Mouse (Mus musculus) stomach, postnatal 0 days (tissue): ENCODE measurements around the gene Gm11562. TPM values are rescaled to one million over a fixed set of nuclear protein-coding genes. Genes with fewer than 3 reads are reported as not detected.
"Not testable (repeated sequence)": the region's sequence is repeated elsewhere in the genome, so short reads cannot be mapped to it uniquely, and the experiment has no call there.

Experiments used
- ATAC-seq: fragments of 200-750 bp; cut with Nextera tagmentation; 2 replicates; pipeline ENCODE4 v1.8.0; 2017; ENCODE audit not compliant: low FRiP score, low TSS enrichment
- DNase-seq: peaks from one replicate; pipeline ENCODE4 v3.0.0-alpha.2; 2016; ENCODE audit warnings: low spot score
- H3K27ac ChIP-seq: fragments of 300-500 bp; sonication (generic); replicated peaks from 2 replicates; pipeline ENCODE4 v1.5.1; 2014; ENCODE audit warnings: mild to moderate bottlenecking, control low read depth
- H3K27me3 ChIP-seq: fragments of 300-500 bp; sonication (generic); 2 replicates; pipeline ENCODE4 v1.6.1; 2014; ENCODE audit warnings: low read length; ENCODE audit not compliant: control insufficient read depth, insufficient read depth
- H3K36me3 ChIP-seq: fragments of 300-500 bp; sonication (generic); 2 replicates; pipeline ENCODE4 v1.6.1; 2014; ENCODE audit warnings: low read length, mixed read lengths; ENCODE audit not compliant: control insufficient read depth, insufficient read depth
- H3K4me1 ChIP-seq: fragments of 300-500 bp; sonication (generic); replicated peaks from 2 replicates; pipeline ENCODE4 v1.6.1; 2014; ENCODE audit warnings: antibody characterized with exemption; ENCODE audit not compliant: control insufficient read depth, insufficient read depth
- H3K4me2 ChIP-seq: fragments of 300-500 bp; sonication (generic); replicated peaks from 2 replicates; pipeline ENCODE4 v1.6.1; 2014; ENCODE audit warnings: low read depth, mild to moderate bottlenecking, control low read depth, moderate library complexity
- H3K4me3 ChIP-seq: fragments of 300-500 bp; sonication (generic); 2 replicates; pipeline ENCODE4 v1.5.1; 2014; ENCODE audit warnings: low read depth, low read length, control low read depth
- H3K9ac ChIP-seq: fragments of 300-500 bp; sonication (generic); 2 replicates; pipeline ENCODE4 v1.6.1; 2014; ENCODE audit warnings: mild to moderate bottlenecking, low read length, control low read depth, mixed read lengths
- H3K9me3 ChIP-seq: fragments of 300-500 bp; sonication (generic); 2 replicates; pipeline ENCODE4 v1.6.1; 2016; ENCODE audit warnings: low read length; ENCODE audit not compliant: control insufficient read depth
- CTCF ChIP-seq: IDR thresholded peaks from 2 replicates; pipeline ENCODE4 v1.5.1; 2016; ENCODE audit warnings: antibody characterized with exemption, low read depth, mild to moderate bottlenecking, moderate library complexity
- EP300 ChIP-seq: optimal IDR thresholded peaks from 2 replicates; pipeline ENCODE3; 2016; ENCODE audit warnings: antibody characterized with exemption
- WGBS: fragments of 180-500 bp; shearing (Covaris S2); extraction: QIAGEN DNeasy Blood & Tissue Kit; methylation state at CpG from one replicate; pipeline ENCODE4 v1.1.7; 2014; 5-methylcytosine and 5-hydroxymethylcytosine counted together
- polyA plus RNA-seq: library from polyadenylated mRNA; unstranded; fragments of >200 nt; fragmentation: Nextera tagmentation; extraction: Ambion mirVana; gene quantifications from 2 replicates; pipeline ENCODE4 v1.2.1, GENCODE M21; 2015

Gene Gm11562
- polyA plus RNA-seq, 1 experiment from 2014 or later = not detected

GRCm38 (mm10) chr11:99650136-99650535 is 29.9 kb upstream of the Gm11562 start, which contains the start of gene Gm11555:
Gm11555 (minus strand) TSS chr11:99650236.
- DNase-seq = no peak
- 92% methylated on average over 2 of the region's 2 CpGs for WGBS
- H3K4me2 ChIP-seq = no peak within 1 kb of the TSS

GRCm38 (mm10) chr11:99646444-99646843 is 26.2 kb upstream of the Gm11562 start:
- WGBS = 90% methylated on average over 15 of the region's 15 CpGs
- Histone ChIP-seq H3K4me3 (no peak overlapping the region), H3K9me3 (no peaks in the 10 kb centered on the region), H3K27ac (no peak overlapping the region), H3K9ac (no peak overlapping the region), H3K36me3 (no peaks in the 10 kb centered on the region), H3K4me2 (no peak overlapping the region), H3K4me1 (no peaks in the 10 kb centered on the region), H3K27me3 (no peaks in the 10 kb centered on the region)
- no peak for ATAC-seq
- DNase-seq = no peak
- TF ChIP-seq EP300 (no peak), CTCF (no peak)

More at GRCm38 (mm10) chr11:99650136-99650535, 29.9 kb upstream of the Gm11562 start, which contains the start of gene Gm11555:
- no peaks in the 10 kb centered on the region for H3K36me3 ChIP-seq
- no peak within 1 kb of the TSS for H3K9ac ChIP-seq
- TF ChIP-seq EP300 (no peak), CTCF (no peak)
- no peak within 1 kb of the TSS for H3K4me3 ChIP-seq
- H3K27me3 ChIP-seq = no peaks in the 10 kb centered on the region
- no peak within 1 kb of the TSS for H3K27ac ChIP-seq
- no peaks in the 10 kb centered on the region for H3K4me1 ChIP-seq
- H3K9me3 ChIP-seq = no peaks in the 10 kb centered on the region
- ATAC-seq = no peak

GRCm38 (mm10) chr11:99644351-99644750 is 24.1 kb upstream of the Gm11562 start:
- Histone ChIP-seq H3K4me1 (no peaks in the 10 kb centered on the region), H3K9me3 (no peaks in the 10 kb centered on the region), H3K27me3 (no peaks in the 10 kb centered on the region), H3K36me3 (no peaks in the 10 kb centered on the region), H3K4me2 (no peak overlapping the region), H3K9ac (no peak overlapping the region), H3K27ac (no peak overlapping the region), H3K4me3 (no peak overlapping the region)
- DNase-seq = no peak
- ATAC-seq = no peak
- TF ChIP-seq EP300 (no peak), CTCF (no peak)
- 62% methylated on average over 3 of the region's 3 CpGs for WGBS

- WGBS = 82% methylated on average over 9 of the region's 9 CpGs
- not testable (repeated sequence) for H3K36me3 ChIP-seq, H3K9ac ChIP-seq, H3K4me2 ChIP-seq, H3K4me3 ChIP-seq, H3K27me3 ChIP-seq, DNase-seq, H3K4me1 ChIP-seq, ATAC-seq, H3K9me3 ChIP-seq, H3K27ac ChIP-seq
Observed at GRCm38 (mm10) chr11:99643635-99644139, 23.5 kb upstream of the Gm11562 start, which contains the start of gene Krtap4-7. Krtap4-7 (minus strand) TSS chr11:99644089.

- 25% methylated on average over 1 of the region's 1 CpGs for WGBS
- no peaks in the 10 kb centered on the region for H3K36me3 ChIP-seq
- DNase-seq = no peak
Observed at GRCm38 (mm10) chr11:99640926-99641325, 20.7 kb upstream of the Gm11562 start.

GRCm38 (mm10) chr11:99637086-99637485 is 16.9 kb upstream of the Gm11562 start:
- 56% methylated on average over 1 of the region's 1 CpGs for WGBS
- Histone ChIP-seq H3K36me3 (no peaks in the 10 kb centered on the region), H3K27me3 (no peaks in the 10 kb centered on the region), H3K9ac (no peak overlapping the region), H3K4me3 (no peak overlapping the region), H3K4me2 (no peak overlapping the region), H3K27ac (no peak overlapping the region), H3K9me3 (no peaks in the 10 kb centered on the region), H3K4me1 (no peaks in the 10 kb centered on the region)
- TF ChIP-seq CTCF = no peak
- TF ChIP-seq EP300 = no peak
- no peak for ATAC-seq
- no peak for DNase-seq

More at GRCm38 (mm10) chr11:99640926-99641325, 20.7 kb upstream of the Gm11562 start:
- no peak overlapping the region for H3K4me3 ChIP-seq
- no peaks in the 10 kb centered on the region for H3K27me3 ChIP-seq
- H3K4me2 ChIP-seq = no peak overlapping the region
- no peak overlapping the region for H3K9ac ChIP-seq
- H3K27ac ChIP-seq = no peak overlapping the region
- H3K4me1 ChIP-seq = no peaks in the 10 kb centered on the region
- ATAC-seq = no peak
- no peak for TF ChIP-seq EP300
- no peak for TF ChIP-seq CTCF
- no peaks in the 10 kb centered on the region for H3K9me3 ChIP-seq
